Mouse (Mus musculus) MEL (cell line): ENCODE results near the gene Ccdc22.

Experiments used
- CTCF ChIP-seq, 3 experiments: IDR thresholded peaks in 2 of 3; conservative IDR thresholded peaks in 1 of 3; 2 replicates each; pipeline ENCODE4 v1.5.1; 2011 to 2012; ENCODE audit warnings: low read length in 3 of 3, low read depth in 2 of 3, mild to moderate bottlenecking in 2 of 3, improper control_type of control experiment in 1 of 3, inconsistent platforms in 1 of 3, mixed read lengths in 1 of 3, moderate library complexity in 1 of 3; ENCODE audit not compliant: control insufficient read depth in 1 of 3, insufficient read depth in 1 of 3, poor library complexity in 1 of 3, severe bottlenecking in 1 of 3
- TBP ChIP-seq: IDR thresholded peaks from 2 replicates; pipeline ENCODE4 v1.8.0; 2011; ENCODE audit warnings: low read depth, low read length, improper control_type of control experiment

DNA sequence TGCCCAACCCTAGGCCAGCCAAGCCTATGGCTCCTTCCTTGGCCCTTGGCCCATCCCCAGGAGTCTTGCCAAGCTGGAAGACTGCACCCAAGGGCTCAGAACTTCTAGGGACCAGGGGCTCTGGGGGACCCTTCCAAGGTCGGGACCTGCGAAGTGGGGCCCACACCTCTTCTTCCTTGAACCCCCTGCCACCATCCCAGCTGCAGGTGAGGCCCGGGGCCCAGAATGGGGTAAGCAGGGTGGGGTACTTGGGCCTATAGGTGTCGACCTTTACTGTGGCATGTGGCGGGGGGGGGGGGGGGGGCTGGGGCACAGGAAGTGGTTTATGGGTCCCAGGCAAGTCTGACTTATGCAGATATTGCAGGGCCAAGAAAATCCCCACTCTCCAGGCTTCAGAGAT, 19.0 kb downstream of the Ccdc22 start:
- TF ChIP-seq CTCF (IDR thresholded peaks at IDR 0.05 in 2 of 3, conservative IDR thresholded peaks at IDR 0.05 in 1 of 3; ENCODE audit: control insufficient read depth in 1 of 3, insufficient read depth in 1 of 3, low read depth in 2 of 3, low read length in 3 of 3, poor library complexity in 1 of 3, severe bottlenecking in 1 of 3) (no peak), TBP (no peak)
